Mouse (Mus musculus) hindbrain, embryonic 11.5 days (tissue): ENCODE data around the gene Iqck. TPM values are rescaled to one million over a fixed set of nuclear protein-coding genes. Genes with fewer than 3 reads are reported as not detected.

ENCODE experiments used
- ATAC-seq: fragments of 200-750 bp; cut with Nextera tagmentation; 2 replicates; pipeline ENCODE4 v1.8.0; 2017; ENCODE audit warnings: mild to moderate bottlenecking, moderate TSS enrichment, moderate library complexity; ENCODE audit not compliant: low FRiP score
- DNase-seq: peaks from one replicate; pipeline ENCODE4 v3.0.0-alpha.2; 2015; ENCODE audit warnings: low spot score
- H3K27ac ChIP-seq: fragments of 300-500 bp; sonication (generic); 2 replicates; pipeline ENCODE4 v1.5.1; 2014; ENCODE audit warnings: mild to moderate bottlenecking, low read depth, low read length
- H3K27me3 ChIP-seq: fragments of 300-500 bp; sonication (generic); 2 replicates; pipeline ENCODE4 v1.6.1; 2014; ENCODE audit warnings: mild to moderate bottlenecking, low read length, moderate library complexity, mixed read lengths; ENCODE audit not compliant: control insufficient read depth, insufficient read depth
- H3K36me3 ChIP-seq: fragments of 300-500 bp; sonication (generic); 2 replicates; pipeline ENCODE4 v1.6.1; 2014; ENCODE audit warnings: mild to moderate bottlenecking, low read length, moderate library complexity, mixed read lengths; ENCODE audit not compliant: control insufficient read depth, insufficient read depth
- H3K4me1 ChIP-seq: fragments of 300-500 bp; sonication (generic); replicated peaks from 2 replicates; pipeline ENCODE4 v1.6.1; 2014; ENCODE audit warnings: low read length, mixed read lengths; ENCODE audit not compliant: control insufficient read depth, insufficient read depth
- H3K4me2 ChIP-seq: fragments of 300-500 bp; sonication (generic); replicated peaks from 2 replicates; pipeline ENCODE4 v1.6.1; 2014; ENCODE audit warnings: mild to moderate bottlenecking, low read depth, low read length
- H3K4me3 ChIP-seq: fragments of 300-500 bp; sonication (generic); 2 replicates; pipeline ENCODE4 v1.5.1; 2014; ENCODE audit warnings: low read depth, low read length
- H3K9ac ChIP-seq: fragments of 300-500 bp; sonication (generic); 2 replicates; pipeline ENCODE4 v1.6.1; 2014; ENCODE audit warnings: low read depth, low read length
- H3K9me3 ChIP-seq: fragments of 300-500 bp; sonication (generic); 2 replicates; pipeline ENCODE4 v1.6.1; 2016; ENCODE audit warnings: low read length; ENCODE audit not compliant: control insufficient read depth
- WGBS: fragments of 180-500 bp; shearing (Covaris S2); extraction: QIAGEN DNeasy Blood & Tissue Kit; methylation state at CpG from one replicate; pipeline ENCODE4 v1.1.7; 2014; 5-methylcytosine and 5-hydroxymethylcytosine counted together
- polyA plus RNA-seq: library from polyadenylated mRNA; unstranded; fragments of >200 nt; fragmentation: Nextera tagmentation; extraction: Ambion mirVana; gene quantifications from 2 replicates; pipeline ENCODE4 v1.2.1, GENCODE M21; 2014

The Iqck gene
- polyA plus RNA-seq, 1 experiment from 2014 or later = 4.0 TPM

DNA sequence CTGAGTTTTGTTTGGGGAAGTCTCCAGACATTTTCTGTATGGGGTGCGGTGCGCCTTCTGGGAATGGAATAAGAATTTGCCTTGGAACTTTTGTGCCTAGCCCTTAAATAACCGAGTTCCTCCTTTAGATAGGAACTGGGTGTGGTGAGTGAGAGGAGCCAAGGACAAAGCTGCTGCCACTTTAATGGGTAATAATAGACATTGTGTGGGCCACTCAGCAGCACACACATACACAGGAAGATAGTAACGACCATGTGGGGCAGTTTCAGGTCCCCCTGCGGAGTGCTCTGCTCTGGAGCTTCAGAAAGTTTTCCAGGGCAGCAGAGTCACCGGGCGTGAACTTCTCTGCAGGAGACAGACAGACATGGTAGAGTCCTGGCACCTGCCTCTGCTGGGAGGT, 34.2 kb upstream of the Iqck start:
- H3K4me1 ChIP-seq = no peaks in the 10 kb centered on the region
- no peak overlapping the region for H3K9ac ChIP-seq
- no peak overlapping the region for H3K27ac ChIP-seq
- H3K4me3 ChIP-seq = no peak overlapping the region
- no peak overlapping the region for H3K4me2 ChIP-seq
- H3K36me3 ChIP-seq = no peaks in the 10 kb centered on the region
- H3K9me3 ChIP-seq = no peaks in the 10 kb centered on the region
- H3K27me3 ChIP-seq = no peaks in the 10 kb centered on the region
- ATAC-seq (no peak), DNase-seq (no peak)
- 74% methylated on average over 7 of the region's 7 CpGs for WGBS

DNA sequence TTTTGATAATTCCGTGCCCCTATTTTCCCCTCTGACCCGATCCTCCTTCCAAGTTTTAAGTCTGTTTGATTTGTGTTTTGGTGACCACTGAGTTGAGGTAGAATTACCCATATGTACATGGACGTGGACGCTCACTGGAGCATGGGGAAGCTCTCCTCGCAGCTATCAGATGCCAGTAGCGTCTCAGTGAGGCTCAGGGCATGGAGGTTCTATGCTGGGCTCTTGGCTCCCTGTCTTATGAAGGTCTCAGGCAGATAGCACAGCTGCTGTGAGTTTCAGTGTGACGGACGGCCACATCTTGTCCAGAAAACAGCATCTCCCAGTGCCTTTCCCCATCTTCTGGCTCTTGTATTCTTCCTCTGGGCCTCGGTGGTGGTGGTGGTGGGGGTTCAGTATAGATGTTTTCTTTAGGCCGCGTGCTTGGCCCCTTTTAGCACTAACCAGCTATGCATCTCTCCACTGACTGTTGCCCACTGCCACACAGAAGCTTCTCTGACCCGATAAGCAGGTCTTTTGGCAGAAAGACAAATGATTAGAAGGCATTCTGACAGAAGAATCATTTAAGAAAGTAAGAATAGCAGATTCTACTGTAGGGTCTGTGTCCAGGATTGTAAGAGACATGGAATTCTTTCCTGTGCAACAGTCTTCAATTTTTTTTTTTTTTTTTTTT, 33.5 kb upstream of the Iqck start:
- Histone ChIP-seq H3K4me1 (no peaks in the 10 kb centered on the region), H3K36me3 (no peaks in the 10 kb centered on the region), H3K27ac (no peak overlapping the region), H3K4me2 (no peak overlapping the region), H3K4me3 (no peak overlapping the region), H3K27me3 (no peaks in the 10 kb centered on the region), H3K9me3 (no peaks in the 10 kb centered on the region), H3K9ac (no peak overlapping the region)
- 94% methylated on average over 12 of the region's 12 CpGs for WGBS
- DNase-seq (no peak), ATAC-seq (no peak)

DNA sequence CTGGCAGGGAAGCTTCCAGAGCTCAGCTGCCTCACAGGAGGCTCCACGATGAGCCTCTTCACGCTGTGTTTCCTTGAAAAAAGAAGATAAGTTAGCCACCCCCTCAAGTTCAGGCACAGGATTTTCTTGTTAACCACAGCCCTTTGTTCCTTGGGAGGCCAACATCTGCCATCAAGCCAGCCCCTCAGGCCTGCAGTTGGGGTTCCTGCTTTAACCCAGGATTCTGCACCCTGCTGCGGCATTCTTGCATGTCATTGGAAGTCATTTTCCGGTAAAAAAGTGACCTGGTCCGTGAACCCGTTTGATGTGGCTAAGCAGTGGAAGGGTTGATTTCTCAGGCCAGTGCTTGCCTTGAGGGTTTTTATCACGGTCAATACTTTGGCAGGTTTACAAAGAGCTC, 31.1 kb upstream of the Iqck start:
- Histone ChIP-seq H3K27ac (no peak overlapping the region), H3K27me3 (no peaks in the 10 kb centered on the region), H3K9me3 (no peaks in the 10 kb centered on the region), H3K4me1 (peaks cover 5% of the 10 kb centered on the region; the same call in 1 of the 2 replicates), H3K4me3 (no peak overlapping the region), H3K36me3 (no peaks in the 10 kb centered on the region), H3K4me2 (no peak overlapping the region), H3K9ac (no peak overlapping the region)
- ATAC-seq (no peak), DNase-seq (no peak)
- WGBS = 63% methylated on average over 7 of the region's 7 CpGs

DNA sequence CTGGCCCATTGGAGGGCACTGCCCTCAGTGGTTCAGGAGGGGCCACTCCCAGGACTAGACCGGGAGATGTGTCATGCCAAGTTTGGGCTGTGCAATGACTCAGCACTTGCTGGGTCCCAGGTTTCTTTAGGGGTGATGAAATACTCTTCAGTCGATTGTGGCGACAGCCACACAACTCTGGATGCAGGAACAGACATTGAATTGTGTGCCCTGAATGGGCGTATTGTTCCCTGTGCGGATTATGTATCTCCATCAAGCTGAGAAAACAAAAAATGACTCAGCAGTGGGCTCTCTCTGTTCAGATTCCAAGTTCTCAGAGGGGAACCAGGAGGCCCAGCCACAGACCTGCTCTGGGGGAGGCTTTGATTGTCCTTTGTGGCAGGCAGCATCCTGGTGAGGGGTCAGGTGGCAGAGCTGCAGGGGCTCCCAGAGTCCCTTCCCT, 27.6 kb upstream of the Iqck start:
- no peak overlapping the region for H3K4me3 ChIP-seq
- H3K27me3 ChIP-seq = no peaks in the 10 kb centered on the region
- H3K9me3 ChIP-seq = no peaks in the 10 kb centered on the region
- H3K4me2 ChIP-seq = no peak overlapping the region
- no peaks in the 10 kb centered on the region for H3K36me3 ChIP-seq
- ATAC-seq (peak; percentile 56; the same call in 1 of the 2 replicates), DNase-seq (peak; percentile 12)
- H3K4me1 ChIP-seq = peaks cover 5% of the 10 kb centered on the region; the same call in 1 of the 2 replicates
- H3K27ac ChIP-seq = peak overlapping the region; percentile 25
- H3K9ac ChIP-seq = no peak overlapping the region
- 37% methylated on average over 5 of the region's 5 CpGs for WGBS

DNA sequence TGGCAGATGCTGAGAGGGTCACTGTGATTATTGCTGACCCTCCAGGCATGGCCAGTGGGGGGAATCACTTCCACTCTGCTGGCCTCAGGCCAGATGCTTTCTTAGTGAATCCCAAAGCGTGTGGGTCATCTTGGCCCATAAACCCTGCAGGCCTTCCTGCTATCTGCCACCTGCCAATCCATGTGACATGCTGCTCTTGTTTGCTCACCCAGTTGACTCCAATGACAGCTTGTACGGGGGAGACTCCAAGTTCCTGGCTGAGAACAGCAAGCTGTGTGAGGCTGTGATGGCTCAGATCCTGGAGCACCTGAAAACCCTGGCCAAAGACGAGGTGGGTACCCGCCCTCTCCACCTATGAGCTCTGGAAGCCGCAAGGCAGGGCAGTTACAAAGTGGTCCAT, 17.7 kb upstream of the Iqck start:
- Histone ChIP-seq H3K9ac (no peak overlapping the region), H3K4me1 (no peaks in the 10 kb centered on the region), H3K4me3 (no peak overlapping the region), H3K27ac (no peak overlapping the region), H3K4me2 (no peak overlapping the region), H3K36me3 (peaks cover 11% of the 10 kb centered on the region; the same call in 1 of the 2 replicates), H3K27me3 (no peaks in the 10 kb centered on the region), H3K9me3 (no peaks in the 10 kb centered on the region)
- ATAC-seq (no peak), DNase-seq (no peak)
- WGBS = 96% methylated on average over 5 of the region's 5 CpGs

DNA sequence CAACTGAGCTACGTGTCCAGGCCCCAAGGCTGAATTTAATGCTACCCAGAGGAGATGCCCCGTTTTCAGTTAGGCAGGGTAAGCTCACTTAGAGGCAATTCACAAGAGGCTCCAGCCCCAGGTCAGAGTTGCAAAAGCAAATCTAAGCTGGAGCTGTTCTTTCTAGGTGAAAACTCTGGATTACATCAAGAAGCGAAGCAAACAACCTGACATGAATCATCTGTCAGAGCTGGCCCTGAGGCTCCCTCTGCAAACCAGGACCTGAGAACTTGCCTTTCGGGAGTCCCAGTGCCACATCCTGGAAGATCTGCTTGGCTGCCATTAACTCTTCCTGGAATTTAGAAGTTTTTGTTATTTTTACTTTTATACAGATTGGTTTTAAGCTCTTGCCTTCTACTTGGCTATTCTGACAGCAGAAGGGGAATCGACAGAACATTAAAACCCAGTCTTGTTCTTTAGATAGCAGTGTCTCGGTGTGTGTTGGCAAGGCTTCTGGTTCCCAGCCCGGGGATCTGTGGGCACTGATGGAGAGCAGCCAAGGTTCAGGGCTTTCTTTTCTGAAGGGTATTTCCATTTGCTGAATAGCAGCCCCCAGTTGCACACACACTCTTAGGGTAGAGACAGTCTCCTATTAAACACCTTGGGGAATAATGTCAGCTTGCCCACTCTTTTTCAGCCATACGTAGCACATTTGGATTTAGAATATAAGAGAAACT, 14.4 kb upstream of the Iqck start:
- Histone ChIP-seq H3K27me3 (no peaks in the 10 kb centered on the region), H3K4me1 (no peaks in the 10 kb centered on the region), H3K4me3 (no peak overlapping the region), H3K9me3 (no peaks in the 10 kb centered on the region), H3K4me2 (no peak overlapping the region), H3K36me3 (peaks cover 11% of the 10 kb centered on the region; the same call in 1 of the 2 replicates), H3K27ac (no peak overlapping the region), H3K9ac (no peak overlapping the region)
- no peak for ATAC-seq
- DNase-seq = no peak
- 91% methylated on average over 8 of the region's 8 CpGs for WGBS

DNA sequence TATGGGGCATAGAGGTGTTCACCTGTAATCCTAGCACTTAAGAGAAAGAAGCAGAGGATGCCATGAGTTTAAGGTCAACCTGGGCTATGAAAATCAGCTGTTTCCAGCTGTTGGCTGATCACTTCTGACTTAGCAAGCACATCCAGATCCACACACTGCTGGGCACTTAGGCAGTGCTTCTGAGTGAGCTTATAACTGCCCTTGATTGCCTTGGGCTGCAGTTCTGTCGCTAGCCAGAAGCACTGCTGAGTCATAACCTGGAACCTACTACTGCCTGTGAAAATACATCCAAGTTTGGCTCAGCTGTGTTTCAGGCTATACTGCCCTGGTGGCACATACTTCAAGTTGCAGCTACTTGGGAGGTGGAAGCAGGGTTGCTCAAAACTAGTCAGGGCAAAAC, 13.8 kb upstream of the Iqck start:
- Histone ChIP-seq H3K4me2 (no peak overlapping the region), H3K27ac (no peak overlapping the region), H3K27me3 (no peaks in the 10 kb centered on the region), H3K36me3 (peaks cover 11% of the 10 kb centered on the region; the same call in 1 of the 2 replicates), H3K9ac (no peak overlapping the region), H3K4me1 (no peaks in the 10 kb centered on the region), H3K9me3 (no peaks in the 10 kb centered on the region), H3K4me3 (no peak overlapping the region)
- no peak for ATAC-seq
- WGBS = 70% methylated on average over 1 of the region's 1 CpGs
- DNase-seq = no peak

DNA sequence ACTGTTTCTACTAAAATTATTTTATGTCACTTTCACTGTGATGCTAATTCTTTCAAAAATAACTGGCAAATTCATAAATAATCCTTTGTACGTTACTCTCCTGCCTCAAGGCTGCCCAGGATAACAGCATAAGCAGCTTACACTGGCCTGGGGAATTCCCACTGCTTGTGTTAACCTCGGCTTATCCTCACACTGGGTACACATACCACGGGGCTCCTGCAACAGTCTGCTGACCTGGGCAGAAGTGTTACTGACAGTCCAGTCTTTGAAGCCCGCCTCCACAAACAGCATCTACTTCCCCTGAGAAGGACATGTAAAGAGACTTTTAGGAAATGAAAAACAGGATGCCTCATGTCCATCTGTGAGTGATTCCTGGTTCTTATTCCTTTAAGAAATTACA, 12.6 kb upstream of the Iqck start:
- ATAC-seq (no peak), DNase-seq (no peak)
- Histone ChIP-seq H3K27ac (no peak overlapping the region), H3K9ac (no peak overlapping the region), H3K4me2 (no peak overlapping the region), H3K27me3 (no peaks in the 10 kb centered on the region), H3K4me1 (no peaks in the 10 kb centered on the region), H3K36me3 (peaks cover 8% of the 10 kb centered on the region; the same call in 1 of the 2 replicates), H3K9me3 (no peaks in the 10 kb centered on the region), H3K4me3 (no peak overlapping the region)
- 79% methylated on average over 4 of the region's 4 CpGs for WGBS

DNA sequence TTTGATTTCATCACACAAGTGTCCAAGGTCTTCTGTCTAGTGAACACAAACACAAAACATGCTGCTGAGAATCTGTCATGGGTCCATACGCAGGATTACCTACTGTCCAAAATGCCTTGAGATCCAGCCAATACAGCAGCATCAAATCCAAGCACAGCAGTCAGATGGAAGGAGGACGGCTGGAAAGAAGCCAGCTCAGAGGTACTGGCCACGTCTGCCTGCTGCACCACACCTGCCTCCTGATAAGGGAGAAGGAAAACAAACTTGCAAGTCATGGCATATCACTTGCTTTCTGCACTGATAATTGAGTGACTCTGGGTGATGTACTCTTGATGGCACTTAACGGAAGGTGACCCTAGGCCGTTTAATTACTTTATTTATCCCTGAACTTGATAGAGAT, 10.4 kb upstream of the Iqck start:
- Histone ChIP-seq H3K27ac (no peak overlapping the region), H3K9me3 (no peaks in the 10 kb centered on the region), H3K36me3 (peaks cover 4% of the 10 kb centered on the region; the same call in 1 of the 2 replicates), H3K4me3 (no peak overlapping the region), H3K4me1 (no peaks in the 10 kb centered on the region), H3K9ac (no peak overlapping the region), H3K4me2 (no peak overlapping the region), H3K27me3 (no peaks in the 10 kb centered on the region)
- WGBS = 94% methylated on average over 5 of the region's 5 CpGs
- DNase-seq (no peak), ATAC-seq (no peak)
